Mouse (Mus musculus) C2C12 (cell line): ENCODE measurements around the gene Sim2. TPM values are rescaled to one million over a fixed set of nuclear protein-coding genes. Genes with fewer than 3 reads are reported as not detected.

Experiments used
- H3K27me3 ChIP-seq: one replicate; pipeline ENCODE4 v1.6.1; 2011; ENCODE audit not compliant: control insufficient read depth, insufficient read depth, insufficient read length
- H3K36me3 ChIP-seq: one replicate; pipeline ENCODE4 v1.6.1; 2011; ENCODE audit not compliant: control insufficient read depth, insufficient read depth
- H3K4me3 ChIP-seq: one replicate; pipeline ENCODE4 v1.5.1; 2011; ENCODE audit warnings: mild to moderate bottlenecking, control low read depth; ENCODE audit not compliant: poor library complexity, insufficient read depth, severe bottlenecking
- H3K79me2 ChIP-seq: one replicate; pipeline ENCODE4 v1.6.1; 2011; ENCODE audit not compliant: control insufficient read depth, insufficient read depth
- H3K79me3 ChIP-seq: one replicate; pipeline ENCODE4 v1.6.1; 2011; ENCODE audit warnings: low read depth, control low read depth
- H3ac ChIP-seq: one replicate; pipeline ENCODE3; 2011; ENCODE audit warnings: low read depth; ENCODE audit not compliant: control insufficient read depth, insufficient read length
- CEBPB ChIP-seq: IDR thresholded peaks from one replicate; pipeline ENCODE4 v1.6.1; 2011; ENCODE audit warnings: low read depth, mild to moderate bottlenecking, control low read depth, moderate library complexity
- CTCF ChIP-seq: IDR thresholded peaks from one replicate; pipeline ENCODE4 v1.5.1; 2011; ENCODE audit not compliant: control insufficient read depth, insufficient read depth, insufficient read length
- FOSL1 ChIP-seq: IDR thresholded peaks from one replicate; pipeline ENCODE4 v1.8.0; 2011; ENCODE audit warnings: mild to moderate bottlenecking, low read length; ENCODE audit not compliant: poor library complexity, insufficient read depth, severe bottlenecking
- MAX ChIP-seq: IDR thresholded peaks from one replicate; pipeline ENCODE4 v1.6.1; 2011; ENCODE audit warnings: mild to moderate bottlenecking, control low read depth
- MYOD1 ChIP-seq: IDR thresholded peaks from one replicate; pipeline ENCODE4 v1.6.1; 2011; ENCODE audit warnings: low read depth; ENCODE audit not compliant: control insufficient read depth, insufficient read length
- MYOG ChIP-seq: IDR thresholded peaks from one replicate; pipeline ENCODE4 v1.6.1; 2011; ENCODE audit not compliant: control insufficient read depth, insufficient read length; ENCODE audit errors: extremely low read depth
- USF1 ChIP-seq: IDR thresholded peaks from one replicate; pipeline ENCODE4 v1.6.1; 2011; ENCODE audit warnings: low read depth, mild to moderate bottlenecking, control low read depth, moderate library complexity
- polyA plus RNA-seq: library from polyadenylated mRNA; unstranded; fragments of >200 nt; fragmentation: generic; extraction: Trizol; gene quantifications from one replicate; pipeline ENCODE4 v1.2.1, GENCODE M21; 2012; ENCODE audit warnings: missing spikeins

Sim2 gene
- polyA plus RNA-seq, 1 experiment, result 8.0 TPM

GRCm38 (mm10) chr16:94092511-94093150 lies 7.9 kb downstream of the Sim2 start:
- no peak overlapping the region for H3K4me3 ChIP-seq
- no peaks in the 10 kb centered on the region for H3K79me2 ChIP-seq
- TF ChIP-seq FOSL1 (no peak), MYOD1 (no peak), USF1 (no peak), CEBPB (no peak), CTCF (no peak), MAX (no peak), MYOG (no peak)
- no peaks in the 10 kb centered on the region for H3K36me3 ChIP-seq
- no peaks in the 10 kb centered on the region for H3K27me3 ChIP-seq
- H3ac ChIP-seq, result no peak overlapping the region
- H3K79me3 ChIP-seq, result peaks cover 1% of the 10 kb centered on the region

- Histone ChIP-seq H3K36me3 (no peaks in the 10 kb centered on the region), H3K4me3 (no peak overlapping the region), H3K79me3 (no peaks in the 10 kb centered on the region), H3ac (no peak overlapping the region), H3K79me2 (no peaks in the 10 kb centered on the region), H3K27me3 (no peaks in the 10 kb centered on the region)
- TF ChIP-seq FOSL1, result no peak
- TF ChIP-seq USF1, result no peak
- no peak for TF ChIP-seq CEBPB
- no peak for TF ChIP-seq MYOG
- TF ChIP-seq MAX, result no peak
- no peak for TF ChIP-seq MYOD1
These were observed 8.6 kb downstream of the Sim2 start for GRCm38 (mm10) chr16:94093151-94093863.

GRCm38 (mm10) chr16:94094251-94095108 lies 9.7 kb downstream of the Sim2 start:
- Histone ChIP-seq H3K79me3 (no peaks in the 10 kb centered on the region), H3K79me2 (no peaks in the 10 kb centered on the region), H3K36me3 (no peaks in the 10 kb centered on the region), H3K4me3 (no peak overlapping the region), H3ac (no peak overlapping the region), H3K27me3 (no peaks in the 10 kb centered on the region)
- no peak for TF ChIP-seq MYOG
- no peak for TF ChIP-seq FOSL1
- no peak for TF ChIP-seq CTCF
- TF ChIP-seq USF1, result no peak
- no peak for TF ChIP-seq MAX
- no peak for TF ChIP-seq MYOD1
- TF ChIP-seq CEBPB, result no peak

- Histone ChIP-seq H3K27me3 (no peaks in the 10 kb centered on the region), H3K4me3 (no peak overlapping the region), H3K36me3 (no peaks in the 10 kb centered on the region), H3ac (no peak overlapping the region), H3K79me2 (no peaks in the 10 kb centered on the region), H3K79me3 (no peaks in the 10 kb centered on the region)
- TF ChIP-seq USF1 (no peak), MAX (no peak), MYOD1 (no peak), CTCF (no peak), CEBPB (no peak), MYOG (no peak), FOSL1 (no peak)
These were observed 10.5 kb downstream of the Sim2 start for GRCm38 (mm10) chr16:94095109-94095822.

- TF ChIP-seq FOSL1, result no peak
- no peak for TF ChIP-seq MYOD1
- no peak for TF ChIP-seq USF1
- no peak for TF ChIP-seq CTCF
- TF ChIP-seq MYOG, result no peak
- no peak for TF ChIP-seq CEBPB
- TF ChIP-seq MAX, result no peak
- Histone ChIP-seq H3K79me2 (no peaks in the 10 kb centered on the region), H3K36me3 (no peaks in the 10 kb centered on the region), H3K27me3 (no peaks in the 10 kb centered on the region), H3K4me3 (no peak overlapping the region), H3ac (no peak overlapping the region), H3K79me3 (no peaks in the 10 kb centered on the region)
These were observed 11.7 kb downstream of the Sim2 start for GRCm38 (mm10) chr16:94096479-94096878.
